In the genomic region with DNA sequence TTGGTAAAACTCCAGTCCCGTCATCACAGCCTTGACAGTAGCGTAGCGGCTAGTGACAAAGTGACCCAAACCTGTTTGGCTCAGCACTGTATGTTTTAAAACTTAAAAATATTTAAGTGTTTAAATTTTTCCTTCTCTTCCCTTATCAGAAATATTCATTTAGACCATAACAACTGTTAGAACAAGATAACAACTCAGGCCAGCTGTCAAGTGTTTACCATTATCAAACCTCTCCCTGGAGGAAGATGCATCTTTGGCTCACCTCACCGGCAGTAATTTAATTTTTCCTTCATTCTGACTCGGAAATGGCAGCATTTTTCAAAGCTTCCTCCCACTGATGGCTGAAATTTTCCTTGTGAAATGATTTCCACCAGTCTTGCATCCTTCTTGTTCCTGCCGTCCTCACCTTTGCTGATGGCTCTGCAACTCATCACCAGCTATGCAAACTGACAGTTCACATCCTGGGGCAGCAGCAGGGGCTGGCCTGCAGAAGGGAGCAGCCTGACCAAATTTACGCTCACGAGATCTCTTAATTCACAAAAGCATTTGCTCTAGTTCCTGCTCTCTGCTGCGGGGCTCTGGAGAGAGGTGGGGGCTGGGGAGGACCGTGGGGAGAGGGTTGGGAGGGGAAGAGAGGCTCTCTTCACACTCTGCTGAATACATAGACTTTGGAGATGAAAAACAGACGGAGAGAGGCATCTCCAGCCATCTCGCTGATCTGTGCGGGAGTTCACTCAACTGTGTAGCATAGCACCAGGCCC, we compare ENCODE assay signal across 9 mouse cellular contexts.
A peak's percentile ranks its signal among the peaks of the same experiment; 100 is the strongest.
DNase-seq lines count a peak whose midpoint lies in the region; ATAC-seq and TF ChIP-seq lines count a peak whose summit lies in the region.
"Had no signal": no experiment of that assay in that cellular context is flagged by ENCODE, and none has a peak within 500 bp of the region (broad histone marks: within the 10 kb centered on the region; RNA-seq: fewer than 3 reads in every experiment).

No protein-coding gene starts in this region.

- H3K9ac ChIP-seq in kidney, postnatal 0 days (ENCODE audit: low read depth, low read length) = no peak overlapping the region
- H3K9ac ChIP-seq in embryonic facial prominence, embryonic 15.5 days = no peak overlapping the region
- H3K9ac ChIP-seq in neural tube, embryonic 14.5 days (replicated peaks; ENCODE audit: low read depth, low read length) = 0 out of 2 replicates have a peak overlapping the region, but pooled peaks have one; percentile 11

- peak; percentile 62 for DNase-seq in kidney, postnatal 0 days (ENCODE audit: low spot score)
- no peak for DNase-seq in kidney, postnatal 36 days
- peak; percentile 61 for DNase-seq in limb, embryonic 10.5 days (ENCODE audit: low spot score)
- DNase-seq in right cerebral cortex, postnatal 4 days = no peak
- no peak for DNase-seq in heart, postnatal 10 days
- DNase-seq: lung, adult 2 months had no signal

- H3K27me3 ChIP-seq in kidney, postnatal 0 days (ENCODE audit: insufficient read depth, low read length) = no peaks in the 10 kb centered on the region
- H3K27me3 ChIP-seq in embryonic facial prominence, embryonic 15.5 days = no peaks in the 10 kb centered on the region
- peaks cover 42% of the 10 kb centered on the region for H3K27me3 ChIP-seq in limb, embryonic 10.5 days (ENCODE audit: low read depth, poor library complexity, severe bottlenecking)
- no peaks in the 10 kb centered on the region for H3K27me3 ChIP-seq in neural tube, embryonic 14.5 days (ENCODE audit: control insufficient read depth, insufficient read depth, low read length)

- H3K4me3 ChIP-seq in kidney, postnatal 0 days (replicated peaks; ENCODE audit: low read depth, low read length) = no peak overlapping the region
- H3K4me3 ChIP-seq in embryonic facial prominence, embryonic 15.5 days (replicated peaks) = no peak overlapping the region
- H3K4me3 ChIP-seq in limb, embryonic 10.5 days = no peak overlapping the region; the same call in 1 of the 2 replicates
- H3K4me3 ChIP-seq in neural tube, embryonic 14.5 days (ENCODE audit: low read depth, low read length) = no peak overlapping the region

- intact Hi-C loops in heart, postnatal 10 days (cut with DNase I) = no loop called here

- H3K27ac ChIP-seq in kidney, postnatal 0 days = no peak overlapping the region
- H3K27ac ChIP-seq in embryonic facial prominence, embryonic 15.5 days (replicated peaks) = peak overlapping the region; percentile 13; the same call in 1 of the 2 replicates
- H3K27ac ChIP-seq in limb, embryonic 10.5 days = peak overlapping the region; percentile 57
- H3K27ac ChIP-seq in neural tube, embryonic 14.5 days (ENCODE audit: low read depth, low read length) = no peak overlapping the region

- no peak for TF ChIP-seq CTCF in kidney, postnatal 0 days (IDR thresholded peaks at IDR 0.05; ENCODE audit: low read depth)

- 39% methylated on average over 13 of the region's 13 CpGs for WGBS in kidney, postnatal 0 days
- WGBS in embryonic facial prominence, embryonic 15.5 days = 35% methylated on average over 13 of the region's 13 CpGs
- 32% methylated on average over 13 of the region's 13 CpGs for WGBS in limb, embryonic 10.5 days
- 39% methylated on average over 13 of the region's 13 CpGs for WGBS in neural tube, embryonic 14.5 days

- ATAC-seq in kidney, postnatal 0 days (replicated peaks; ENCODE audit: low FRiP score, low read depth) = no peak
- ATAC-seq in embryonic facial prominence, embryonic 15.5 days (ENCODE audit: insufficient number of reproducible peaks, low FRiP score, low TSS enrichment, low read depth) = no peak
- ATAC-seq in neural tube, embryonic 14.5 days (ENCODE audit: low read depth) = no peak
- ATAC-seq in activated CD4-positive, CD25-positive, alpha-beta regulatory T cell, adult 4 months = no peak

- H3K4me2 ChIP-seq in kidney, postnatal 0 days (ENCODE audit: low read length) = no peak overlapping the region
- H3K4me2 ChIP-seq in embryonic facial prominence, embryonic 15.5 days (replicated peaks) = no peak overlapping the region
- no peak overlapping the region for H3K4me2 ChIP-seq in neural tube, embryonic 14.5 days (ENCODE audit: low read depth, low read length)

- no peaks in the 10 kb centered on the region for H3K9me3 ChIP-seq in kidney, postnatal 0 days (replicated peaks; ENCODE audit: low read length)
- H3K9me3 ChIP-seq in embryonic facial prominence, embryonic 15.5 days (replicated peaks) = no peaks in the 10 kb centered on the region
- H3K9me3 ChIP-seq in limb, embryonic 10.5 days (replicated peaks) = no peaks in the 10 kb centered on the region
- H3K9me3 ChIP-seq in neural tube, embryonic 14.5 days (ENCODE audit: control insufficient read depth, low read length) = no peaks in the 10 kb centered on the region

- H3K36me3 ChIP-seq in kidney, postnatal 0 days (ENCODE audit: insufficient read depth, low read length) = no peaks in the 10 kb centered on the region
- no peaks in the 10 kb centered on the region for H3K36me3 ChIP-seq in embryonic facial prominence, embryonic 15.5 days
- no peaks in the 10 kb centered on the region for H3K36me3 ChIP-seq in limb, embryonic 10.5 days
- no peaks in the 10 kb centered on the region for H3K36me3 ChIP-seq in neural tube, embryonic 14.5 days (ENCODE audit: control insufficient read depth, insufficient read depth, low read length)

- H3K4me1 ChIP-seq in kidney, postnatal 0 days (replicated peaks; ENCODE audit: insufficient read depth, low read length) = peaks cover 16% of the 10 kb centered on the region; the same call in 1 of the 2 replicates
- H3K4me1 ChIP-seq in embryonic facial prominence, embryonic 15.5 days = peaks cover 30% of the 10 kb centered on the region
- H3K4me1 ChIP-seq in limb, embryonic 10.5 days = peaks cover 85% of the 10 kb centered on the region
- peaks cover 14% of the 10 kb centered on the region; the same call in 1 of the 2 replicates for H3K4me1 ChIP-seq in neural tube, embryonic 14.5 days (ENCODE audit: control insufficient read depth, insufficient read depth, low read length)

Comparison
In these comparisons a context has a peak if more than half of its experiments do, and no peak if none do; other contexts are left out.
1. DNase-seq: peak in kidney, postnatal 0 days (single experiment) and limb, embryonic 10.5 days (single experiment); none in kidney, postnatal 36 days (0 of 2), right cerebral cortex, postnatal 4 days (single experiment) and heart, postnatal 10 days (0 of 2).
2. H3K27ac ChIP-seq: peak in embryonic facial prominence, embryonic 15.5 days (single experiment) and limb, embryonic 10.5 days (single experiment); none in kidney, postnatal 0 days (single experiment) and neural tube, embryonic 14.5 days (single experiment).